Mouse (Mus musculus) kidney, adult 2 months (tissue): ENCODE results near the gene Ofd1.

ENCODE experiments used
- CTCF ChIP-seq: fragments of 200-500 bp; conservative IDR thresholded peaks from 2 replicates; pipeline ENCODE4 v1.5.1; 2011; ENCODE audit warnings: low read depth, mild to moderate bottlenecking, control low read depth, low read length, moderate library complexity, mixed read lengths; ENCODE audit not compliant: insufficient read depth, insufficient read length
- POLR2A ChIP-seq: fragments of 200-500 bp; IDR thresholded peaks from one replicate; pipeline ENCODE4 v1.6.1; 2011; ENCODE audit warnings: low read depth, low read length, control low read depth

GRCm38 (mm10) chrX:166453532-166453931 lies 13.0 kb upstream of the Ofd1 start:
- TF ChIP-seq POLR2A (no peak), CTCF (no peak)
